Mouse (Mus musculus) G1E (cell line): ENCODE measurements around the gene Zfp777.

Source experiments
- CTCF ChIP-seq: IDR thresholded peaks from 2 replicates; pipeline ENCODE4 v1.5.1; 2012; ENCODE audit warnings: low read depth, low read length, inconsistent platforms, mixed read lengths
- GATA1 ChIP-seq: IDR thresholded peaks from 2 replicates; pipeline ENCODE4 v1.6.1; 2012; ENCODE audit warnings: borderline replicate concordance, low read length, inconsistent platforms, mixed read lengths
- POLR2AphosphoS5 ChIP-seq: IDR thresholded peaks from 2 replicates; pipeline ENCODE4 v1.6.1; 2012; ENCODE audit warnings: low read depth, low read length, inconsistent platforms; ENCODE audit not compliant: insufficient replicate concordance

GRCm38 (mm10) chr6:48086957-48087715, 38.4 kb upstream of the Zfp777 start:
- TF ChIP-seq CTCF (no peak), GATA1 (no peak), POLR2AphosphoS5 (no peak)
